Mouse (Mus musculus) bone marrow macrophage, adult 2 months (primary cell): Measurements from ENCODE around the gene Fgfr2.

Source experiments
- CTCF ChIP-seq: IDR thresholded peaks from 2 replicates; pipeline ENCODE4 v1.5.1; 2012; ENCODE audit warnings: low read depth, mild to moderate bottlenecking, low read length, moderate library complexity
- POLR2A ChIP-seq: IDR thresholded peaks from 2 replicates; pipeline ENCODE4 v1.6.1; 2012; ENCODE audit warnings: mild to moderate bottlenecking, low read depth, low read length, borderline replicate concordance

- no peak for TF ChIP-seq POLR2A
- no peak for TF ChIP-seq CTCF
These were observed 841.4 kb downstream of the Fgfr2 start for GRCm38 (mm10) chr7:132281753-132282152.
